Mouse (Mus musculus) heart, embryonic 14.5 days (tissue): ENCODE measurements around the gene Pea15a. TPM values are rescaled to one million over a fixed set of nuclear protein-coding genes. Genes with fewer than 3 reads are reported as not detected.

Experiments used
- ATAC-seq: fragments of 200-750 bp; cut with Nextera tagmentation; 2 replicates; pipeline ENCODE4 v1.8.0; 2017; ENCODE audit warnings: low read depth, moderate TSS enrichment; ENCODE audit not compliant: insufficient number of reproducible peaks, insufficient read depth, low FRiP score
- H3K27ac ChIP-seq, 2 experiments: fragments of 200-500 bp in 1 of 2; fragments of 300-500 bp in 1 of 2; sonication (generic) in 1 of 2; replicated peaks in 1 of 2; 2 replicates each; pipeline ENCODE4 v1.5.1; 2012 to 2014; ENCODE audit warnings: low read depth in 2 of 2, low read length in 2 of 2, control low read depth in 1 of 2, mild to moderate bottlenecking in 1 of 2, mixed read lengths in 1 of 2; ENCODE audit not compliant: control insufficient read depth in 1 of 2, insufficient read depth in 1 of 2
- H3K27me3 ChIP-seq: fragments of 300-500 bp; sonication (generic); 2 replicates; pipeline ENCODE4 v1.6.1; 2014; ENCODE audit warnings: mild to moderate bottlenecking, low read length, control low read depth; ENCODE audit not compliant: control insufficient read depth, insufficient read depth
- H3K36me3 ChIP-seq: fragments of 300-500 bp; sonication (generic); 2 replicates; pipeline ENCODE4 v1.6.1; 2014; ENCODE audit warnings: mild to moderate bottlenecking, control low read depth, low read length, mixed read lengths; ENCODE audit not compliant: control insufficient read depth, insufficient read depth
- H3K4me1 ChIP-seq, 2 experiments: fragments of 200-500 bp in 1 of 2; fragments of 300-500 bp in 1 of 2; sonication (generic) in 1 of 2; 2 replicates each; pipeline ENCODE4 v1.6.1; 2012 to 2014; ENCODE audit warnings: low read length in 2 of 2, control low read depth in 1 of 2, mixed read lengths in 1 of 2; ENCODE audit not compliant: control insufficient read depth in 2 of 2, insufficient read depth in 2 of 2
- H3K4me2 ChIP-seq: fragments of 300-500 bp; sonication (generic); 2 replicates; pipeline ENCODE4 v1.6.1; 2014; ENCODE audit warnings: mild to moderate bottlenecking, low read length
- H3K4me3 ChIP-seq, 2 experiments: fragments of 200-500 bp in 1 of 2; fragments of 300-500 bp in 1 of 2; sonication (generic) in 1 of 2; 2 replicates each; pipeline ENCODE4 v1.5.1; 2012 to 2014; ENCODE audit warnings: low read length in 2 of 2, mild to moderate bottlenecking in 2 of 2, control low read depth in 1 of 2, low read depth in 1 of 2, moderate library complexity in 1 of 2; ENCODE audit not compliant: control insufficient read depth in 1 of 2, insufficient read depth in 1 of 2
- H3K9ac ChIP-seq: fragments of 300-500 bp; sonication (generic); 2 replicates; pipeline ENCODE4 v1.6.1; 2014; ENCODE audit warnings: mild to moderate bottlenecking, low read length
- H3K9me3 ChIP-seq: fragments of 300-500 bp; sonication (generic); 2 replicates; pipeline ENCODE4 v1.6.1; 2016; ENCODE audit warnings: low read length, control low read depth; ENCODE audit not compliant: control insufficient read depth
- WGBS: fragments of 180-500 bp; shearing (Covaris S2); extraction: QIAGEN DNeasy Blood & Tissue Kit; methylation state at CpG from one replicate; pipeline ENCODE4 v1.1.7; 2014; 5-methylcytosine and 5-hydroxymethylcytosine counted together
- polyA plus RNA-seq: library from polyadenylated mRNA; unstranded; fragments of >200 nt; fragmentation: Nextera tagmentation; extraction: Ambion mirVana; gene quantifications from 2 replicates; pipeline ENCODE4 v1.2.1, GENCODE M21; 2014

Pea15a gene
- polyA plus RNA-seq, 1 experiment from 2014 or later: 166 TPM

GRCm38 (mm10) chr1:172183056-172183455 is 23.5 kb downstream of the Pea15a start:
- Histone ChIP-seq H3K27ac (no peak overlapping the region), H3K36me3 (peaks cover 84% of the 10 kb centered on the region)
- 94% methylated on average over 6 of the region's 6 CpGs for WGBS

GRCm38 (mm10) chr1:172181777-172182176 is 24.8 kb downstream of the Pea15a start:
- ATAC-seq: no peak
- H3K36me3 ChIP-seq: peaks cover 84% of the 10 kb centered on the region
- H3K9ac ChIP-seq: no peak overlapping the region
- no peaks in the 10 kb centered on the region for H3K27me3 ChIP-seq
- H3K27ac ChIP-seq: no peak overlapping the region
- H3K4me3 ChIP-seq: no peak overlapping the region
- no peaks in the 10 kb centered on the region for H3K4me1 ChIP-seq
- H3K9me3 ChIP-seq: no peaks in the 10 kb centered on the region
- H3K4me2 ChIP-seq: no peak overlapping the region
- 88% methylated on average over 3 of the region's 3 CpGs for WGBS

More at GRCm38 (mm10) chr1:172183056-172183455, 23.5 kb downstream of the Pea15a start:
- Histone ChIP-seq H3K4me3 (no peak overlapping the region), H3K4me1 (no peaks in the 10 kb centered on the region), H3K4me2 (no peak overlapping the region), H3K27me3 (no peaks in the 10 kb centered on the region), H3K9ac (no peak overlapping the region), H3K9me3 (no peaks in the 10 kb centered on the region)
- no peak for ATAC-seq

GRCm38 (mm10) chr1:172180881-172181280 is 25.7 kb downstream of the Pea15a start:
- ATAC-seq: no peak
- H3K9ac ChIP-seq: no peak overlapping the region
- no peak overlapping the region for H3K4me3 ChIP-seq
- H3K27me3 ChIP-seq: no peaks in the 10 kb centered on the region
- H3K9me3 ChIP-seq: no peaks in the 10 kb centered on the region
- H3K36me3 ChIP-seq: peaks cover 83% of the 10 kb centered on the region
- H3K27ac ChIP-seq: no peak overlapping the region
- H3K4me1 ChIP-seq: no peaks in the 10 kb centered on the region
- 77% methylated on average over 4 of the region's 4 CpGs for WGBS
- no peak overlapping the region for H3K4me2 ChIP-seq

GRCm38 (mm10) chr1:172179102-172179501 is 27.5 kb downstream of the Pea15a start:
- ATAC-seq: no peak
- H3K9ac ChIP-seq: no peak overlapping the region
- no peak overlapping the region for H3K4me2 ChIP-seq
- H3K4me1 ChIP-seq: peaks cover under 1 to 3% of the 10 kb centered on the region in 2 experiments
- no peaks in the 10 kb centered on the region for H3K9me3 ChIP-seq
- H3K27ac ChIP-seq: no peak overlapping the region
- WGBS: 62% methylated on average over 7 of the region's 7 CpGs
- H3K4me3 ChIP-seq: no peak overlapping the region
- H3K36me3 ChIP-seq: peaks cover 87% of the 10 kb centered on the region
- H3K27me3 ChIP-seq: no peaks in the 10 kb centered on the region

- WGBS: 89% methylated on average over 7 of the region's 7 CpGs
- H3K36me3 ChIP-seq: peaks cover 96% of the 10 kb centered on the region
Measured at GRCm38 (mm10) chr1:172177791-172178190, 28.8 kb downstream of the Pea15a start.

GRCm38 (mm10) chr1:172173181-172173580 is 33.4 kb downstream of the Pea15a start:
- H3K27me3 ChIP-seq: no peaks in the 10 kb centered on the region
- H3K4me2 ChIP-seq: no peak overlapping the region
- no peaks in the 10 kb centered on the region for H3K9me3 ChIP-seq
- WGBS: 86% methylated on average over 5 of the region's 5 CpGs
- H3K4me3 ChIP-seq: no peak overlapping the region
- no peak overlapping the region for H3K27ac ChIP-seq
- H3K9ac ChIP-seq: no peak overlapping the region
- H3K4me1 ChIP-seq: peaks cover 4 to 7% of the 10 kb centered on the region in 2 experiments
- H3K36me3 ChIP-seq: peaks cover 90% of the 10 kb centered on the region
- ATAC-seq: no peak

More at GRCm38 (mm10) chr1:172177791-172178190, 28.8 kb downstream of the Pea15a start:
- Histone ChIP-seq H3K9ac (no peak overlapping the region), H3K27ac (no peak overlapping the region), H3K4me2 (no peak overlapping the region), H3K9me3 (no peaks in the 10 kb centered on the region), H3K4me1 (peaks cover 4 to 7% of the 10 kb centered on the region in 2 experiments), H3K4me3 (no peak overlapping the region), H3K27me3 (no peaks in the 10 kb centered on the region)
- ATAC-seq: no peak

- 94% methylated on average over 21 of the region's 21 CpGs for WGBS
- no peaks in the 10 kb centered on the region for H3K27me3 ChIP-seq
- H3K4me1 ChIP-seq: peaks cover 4 to 7% of the 10 kb centered on the region in 2 experiments
- no peak overlapping the region for H3K4me3 ChIP-seq
- no peak for ATAC-seq
- H3K9ac ChIP-seq: no peak overlapping the region
- H3K9me3 ChIP-seq: no peaks in the 10 kb centered on the region
- H3K4me2 ChIP-seq: no peak overlapping the region
- H3K27ac ChIP-seq: no peak overlapping the region
- peaks cover 90% of the 10 kb centered on the region for H3K36me3 ChIP-seq
Measured at GRCm38 (mm10) chr1:172172381-172172780, 34.2 kb downstream of the Pea15a start.

GRCm38 (mm10) chr1:172169809-172170208 is 36.8 kb downstream of the Pea15a start:
- Histone ChIP-seq H3K4me2 (no peak overlapping the region), H3K9me3 (no peaks in the 10 kb centered on the region), H3K36me3 (peaks cover 91% of the 10 kb centered on the region), H3K4me1 (peaks cover 4 to 7% of the 10 kb centered on the region in 2 experiments), H3K4me3 (no peak overlapping the region), H3K27ac (no peak overlapping the region), H3K9ac (no peak overlapping the region), H3K27me3 (no peaks in the 10 kb centered on the region)
- no peak for ATAC-seq
- WGBS: 88% methylated on average over 5 of the region's 5 CpGs
